Mouse (Mus musculus): ENCODE results near the gene Sipa1l3. TPM values are rescaled to one million over a fixed set of nuclear protein-coding genes. Genes with fewer than 3 reads are reported as not detected.

Sipa1l3 gene
- total and polyA plus RNA-seq, 3 experiments, result 8.9 to 10.7 (median 9.1) TPM

DNA sequence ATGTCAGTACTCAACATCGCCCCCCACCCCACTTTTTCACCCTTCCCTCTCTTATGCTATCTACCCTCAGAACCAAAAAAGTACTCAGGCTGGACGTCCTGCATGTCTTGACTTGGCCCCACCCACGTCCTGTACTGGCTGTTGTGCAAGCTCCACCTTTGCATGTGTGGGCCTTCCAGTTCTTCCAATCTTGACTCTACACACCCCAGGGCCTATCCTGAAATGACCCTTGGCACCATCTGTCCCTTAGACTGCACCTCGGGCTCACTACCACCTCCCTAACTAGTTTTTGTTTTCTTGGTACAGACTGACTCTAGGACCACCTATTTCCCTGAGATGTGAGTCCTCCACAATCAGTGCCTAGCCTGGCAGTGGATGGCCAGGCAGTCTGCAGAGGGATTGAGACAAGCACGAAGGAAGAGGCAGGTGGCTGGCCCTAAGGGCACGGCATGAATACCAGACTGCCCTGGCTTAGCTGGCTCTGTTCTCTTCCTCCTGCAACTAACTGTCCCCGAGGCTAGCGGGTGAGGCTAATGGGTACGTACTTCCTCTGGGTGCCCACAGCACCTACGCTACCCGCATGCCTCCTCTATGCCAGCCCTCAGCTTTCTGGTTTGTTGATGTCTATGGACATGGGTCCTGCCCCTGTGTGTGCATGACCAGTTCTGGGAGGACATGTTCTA lies 71.2 kb downstream of the Sipa1l3 start:
- H3K27me3 ChIP-seq (ENCODE audit: control insufficient read depth, insufficient read depth, low read length), result no peaks in the 10 kb centered on the region
- H3K36me3 ChIP-seq (ENCODE audit: control insufficient read depth, insufficient read depth, low read length), result no peaks in the 10 kb centered on the region
- H3K79me2 ChIP-seq (replicated peaks; ENCODE audit: control insufficient read depth, insufficient read depth, low read length), result no peaks in the 10 kb centered on the region
- peaks cover 5% of the 10 kb centered on the region for H3K4me1 ChIP-seq (ENCODE audit: control insufficient read depth, insufficient read depth, low read length)
- no peak overlapping the region for H3K9ac ChIP-seq (ENCODE audit: low read depth, low read length)
- no peak for TF ChIP-seq EP300 (IDR thresholded peaks at IDR 0.05; ENCODE audit: insufficient read depth, low read depth, low read length)
- intact Hi-C loops (cut with DNase I), result no loop called here
- no peak overlapping the region for H3K4me3 ChIP-seq
- no peak overlapping the region for H3K27ac ChIP-seq
- DNase-seq, result no peak
- WGBS, result 77% methylated on average over 11 of the region's 11 CpGs

GRCm38 (mm10) chr7:29446156-29446555 lies 72.3 kb downstream of the Sipa1l3 start:
- H3K4me3 ChIP-seq, result no peak overlapping the region
- H3K79me2 ChIP-seq (replicated peaks; ENCODE audit: control insufficient read depth, insufficient read depth, low read length), result no peaks in the 10 kb centered on the region
- no peak for DNase-seq
- H3K4me1 ChIP-seq (ENCODE audit: control insufficient read depth, insufficient read depth, low read length), result no peaks in the 10 kb centered on the region
- intact Hi-C loops (cut with DNase I), result no loop called here
- 84% methylated on average over 4 of the region's 4 CpGs for WGBS
- no peak for TF ChIP-seq EP300 (IDR thresholded peaks at IDR 0.05; ENCODE audit: insufficient read depth, low read depth, low read length)
- TF ChIP-seq CTCF (IDR thresholded peaks at IDR 0.05), result no peak
- TF ChIP-seq POLR2A (IDR thresholded peaks at IDR 0.05; ENCODE audit: insufficient read depth, low read depth, low read length), result no peak
- no peak overlapping the region for H3K9ac ChIP-seq (ENCODE audit: low read depth, low read length)
- H3K36me3 ChIP-seq (ENCODE audit: control insufficient read depth, insufficient read depth, low read length), result no peaks in the 10 kb centered on the region
- no peaks in the 10 kb centered on the region for H3K27me3 ChIP-seq (ENCODE audit: control insufficient read depth, insufficient read depth, low read length)
- no peak overlapping the region for H3K27ac ChIP-seq

DNA sequence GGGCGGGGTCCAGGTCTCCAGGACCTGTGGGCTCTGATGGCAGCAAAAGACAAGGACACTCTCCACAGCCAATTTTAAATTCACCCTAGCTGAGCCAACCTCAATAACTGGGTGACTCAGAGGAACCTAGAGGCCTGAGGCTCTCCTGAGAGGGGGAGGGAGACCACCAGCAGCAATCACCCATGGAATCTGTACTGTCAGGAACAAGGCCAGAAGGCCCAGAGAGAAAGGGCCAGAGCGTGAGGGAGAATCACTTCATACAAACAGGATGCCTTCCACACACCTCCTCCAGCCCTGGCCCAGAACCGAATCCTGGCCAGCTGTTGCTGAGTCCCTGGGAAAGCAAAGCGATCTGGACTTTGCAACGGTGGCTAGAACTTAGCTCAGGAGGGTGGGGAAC lies 73.9 kb downstream of the Sipa1l3 start:
- Histone ChIP-seq H3K4me1 (ENCODE audit: control insufficient read depth, insufficient read depth, low read length) (no peaks in the 10 kb centered on the region), H3K27ac (no peak overlapping the region), H3K27me3 (ENCODE audit: control insufficient read depth, insufficient read depth, low read length) (no peaks in the 10 kb centered on the region), H3K79me2 (replicated peaks; ENCODE audit: control insufficient read depth, insufficient read depth, low read length) (no peaks in the 10 kb centered on the region), H3K4me3 (no peak overlapping the region), H3K9ac (ENCODE audit: low read depth, low read length) (no peak overlapping the region), H3K36me3 (ENCODE audit: control insufficient read depth, insufficient read depth, low read length) (no peaks in the 10 kb centered on the region)
- DNase-seq, result no peak
- TF ChIP-seq CTCF (IDR thresholded peaks at IDR 0.05), result no peak
- TF ChIP-seq POLR2A (IDR thresholded peaks at IDR 0.05; ENCODE audit: insufficient read depth, low read depth, low read length), result no peak
- TF ChIP-seq EP300 (IDR thresholded peaks at IDR 0.05; ENCODE audit: insufficient read depth, low read depth, low read length), result no peak
- 54% methylated on average over 5 of the region's 5 CpGs for WGBS
- intact Hi-C loops (cut with DNase I), result loop anchor here (5.0 kb wide), 1 partner anchor 73 kb away; the partner anchor contains the start of gene Sipa1l3

DNA sequence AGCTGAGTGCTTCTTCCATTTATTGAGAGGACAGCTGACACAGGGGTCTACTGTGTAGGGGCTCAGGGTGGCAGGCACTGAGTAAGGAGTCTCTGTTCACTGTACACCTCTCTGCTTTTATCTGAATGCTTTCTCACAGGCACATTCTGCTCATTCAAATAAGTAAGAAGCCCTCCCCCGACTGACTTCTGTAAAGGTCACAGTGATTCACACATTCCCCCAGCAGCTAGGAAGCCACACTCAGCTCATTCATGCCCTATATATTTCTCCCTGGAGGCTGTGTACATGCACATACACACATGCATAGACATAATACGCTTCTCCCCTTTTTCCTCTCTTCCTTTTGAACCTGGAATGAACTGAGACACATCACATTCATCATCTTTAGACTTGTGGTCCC lies 74.4 kb downstream of the Sipa1l3 start:
- H3K9ac ChIP-seq (ENCODE audit: low read depth, low read length), result no peak overlapping the region

DNA sequence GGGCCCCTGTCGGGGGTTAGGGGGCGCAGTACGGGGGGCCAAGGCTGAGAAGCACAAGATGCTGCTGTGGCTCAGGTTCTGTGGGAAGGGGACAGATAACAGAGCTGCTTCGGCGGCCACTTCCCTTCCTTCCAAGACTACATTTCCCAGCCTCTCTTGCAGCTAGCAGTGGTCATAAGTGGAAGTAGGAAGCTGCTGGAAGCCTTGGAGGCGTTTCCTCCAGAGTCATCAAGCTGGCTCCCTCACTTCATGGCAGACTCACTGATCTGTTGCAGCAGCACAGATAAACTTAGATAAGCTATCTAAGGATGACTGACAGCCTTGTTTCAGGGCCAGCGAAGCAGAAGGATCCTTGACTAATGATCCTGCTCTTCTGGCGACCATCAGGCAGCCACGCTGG lies 76.6 kb downstream of the Sipa1l3 start:
- H3K27me3 ChIP-seq (ENCODE audit: control insufficient read depth, insufficient read depth, low read length), result no peaks in the 10 kb centered on the region
- no peaks in the 10 kb centered on the region for H3K36me3 ChIP-seq (ENCODE audit: control insufficient read depth, insufficient read depth, low read length)
- TF ChIP-seq POLR2A (IDR thresholded peaks at IDR 0.05; ENCODE audit: insufficient read depth, low read depth, low read length) (no peak), CTCF (IDR thresholded peaks at IDR 0.05) (no peak), EP300 (IDR thresholded peaks at IDR 0.05; ENCODE audit: insufficient read depth, low read depth, low read length) (no peak)
- H3K27ac ChIP-seq, result peak overlapping the region; percentile 48
- H3K79me2 ChIP-seq (replicated peaks; ENCODE audit: control insufficient read depth, insufficient read depth, low read length), result no peaks in the 10 kb centered on the region
- no peak overlapping the region for H3K9ac ChIP-seq (ENCODE audit: low read depth, low read length)
- no peak overlapping the region for H3K4me3 ChIP-seq
- intact Hi-C loops (cut with DNase I), result loop anchor here (2.0 to 5.0 kb wide), 2 partner anchors 19 to 76 kb away; partner anchors contain the start of gene Sipa1l3
- WGBS, result 44% methylated on average over 9 of the region's 9 CpGs
- peak in 1 of 2 experiments; percentile 51 for DNase-seq
- peaks cover 4% of the 10 kb centered on the region; the same call in 1 of the 2 replicates for H3K4me1 ChIP-seq (ENCODE audit: control insufficient read depth, insufficient read depth, low read length)

More for the DNA sequence above, 74.4 kb downstream of the Sipa1l3 start:
- H3K36me3 ChIP-seq (ENCODE audit: control insufficient read depth, insufficient read depth, low read length), result no peaks in the 10 kb centered on the region
- H3K27me3 ChIP-seq (ENCODE audit: control insufficient read depth, insufficient read depth, low read length), result no peaks in the 10 kb centered on the region
- intact Hi-C loops (cut with DNase I), result loop anchor here (5.0 kb wide), 1 partner anchor 73 kb away; the partner anchor contains the start of gene Sipa1l3
- no peaks in the 10 kb centered on the region for H3K79me2 ChIP-seq (replicated peaks; ENCODE audit: control insufficient read depth, insufficient read depth, low read length)
- TF ChIP-seq EP300 (IDR thresholded peaks at IDR 0.05; ENCODE audit: insufficient read depth, low read depth, low read length) (no peak), CTCF (IDR thresholded peaks at IDR 0.05) (no peak), POLR2A (IDR thresholded peaks at IDR 0.05; ENCODE audit: insufficient read depth, low read depth, low read length) (no peak)
- WGBS, result 57% methylated on average over 2 of the region's 2 CpGs
- DNase-seq, result no peak
- H3K4me1 ChIP-seq (ENCODE audit: control insufficient read depth, insufficient read depth, low read length), result no peaks in the 10 kb centered on the region
- H3K4me3 ChIP-seq, result no peak overlapping the region
- H3K27ac ChIP-seq, result no peak overlapping the region

DNA sequence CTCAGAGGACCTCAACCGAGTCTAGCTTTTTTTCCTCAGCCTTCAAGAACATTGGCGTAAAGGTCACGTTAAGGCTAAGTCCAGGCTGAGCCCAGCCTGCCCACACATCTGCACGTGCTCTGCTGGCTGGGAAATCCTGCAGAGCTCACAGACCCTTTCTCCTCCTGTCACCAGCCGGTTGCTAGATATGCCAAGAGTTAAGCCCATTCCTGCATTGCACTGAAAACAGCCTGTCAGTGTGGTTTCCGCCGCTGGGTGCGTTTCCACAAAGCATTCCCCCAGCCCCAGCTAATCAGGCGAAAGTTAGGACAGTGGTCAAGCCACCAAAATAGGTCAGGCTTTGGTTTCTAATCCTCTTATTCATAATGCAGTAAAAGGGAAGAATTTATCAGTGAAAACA lies 77.3 kb downstream of the Sipa1l3 start:
- Histone ChIP-seq H3K9ac (ENCODE audit: low read depth, low read length) (no peak overlapping the region), H3K36me3 (ENCODE audit: control insufficient read depth, insufficient read depth, low read length) (no peaks in the 10 kb centered on the region), H3K79me2 (replicated peaks; ENCODE audit: control insufficient read depth, insufficient read depth, low read length) (no peaks in the 10 kb centered on the region), H3K4me1 (ENCODE audit: control insufficient read depth, insufficient read depth, low read length) (peaks cover 4% of the 10 kb centered on the region; the same call in 1 of the 2 replicates), H3K27ac (peak overlapping the region; percentile 48; the same call in 1 of the 2 replicates), H3K4me3 (no peak overlapping the region), H3K27me3 (ENCODE audit: control insufficient read depth, insufficient read depth, low read length) (no peaks in the 10 kb centered on the region)
- intact Hi-C loops (cut with DNase I), result loop anchor here (2.0 to 5.0 kb wide), 2 partner anchors 20 to 76 kb away; partner anchors contain the start of gene Sipa1l3
- no peak for DNase-seq
- TF ChIP-seq POLR2A (IDR thresholded peaks at IDR 0.05; ENCODE audit: insufficient read depth, low read depth, low read length) (no peak), CTCF (IDR thresholded peaks at IDR 0.05) (no peak)
- 68% methylated on average over 9 of the region's 9 CpGs for WGBS

All from heart, adult 2 months (tissue).